Mouse (Mus musculus) MEL (cell line): ENCODE measurements around the gene Il6ra. TPM values are rescaled to one million over a fixed set of nuclear protein-coding genes. Genes with fewer than 3 reads are reported as not detected.

Source experiments
- DNase-seq: peaks from one replicate; pipeline ENCODE4 v3.0.0; 2011; ENCODE audit warnings: low read depth, low spot score
- H3K27ac ChIP-seq: 2 replicates; pipeline ENCODE4 v1.5.1; 2012; ENCODE audit warnings: low read depth, mild to moderate bottlenecking, control low read depth, low read length, moderate library complexity; ENCODE audit not compliant: control insufficient read depth
- H3K27me3 ChIP-seq, 2 experiments: fragments of 150-350 bp in 1 of 2; sonication (generic) in 1 of 2; 2 replicates each; pipeline ENCODE4 v1.6.1; 2012; ENCODE audit warnings: low read length in 2 of 2, mild to moderate bottlenecking in 2 of 2, improper control_type of control experiment in 1 of 2, moderate library complexity in 1 of 2; ENCODE audit not compliant: insufficient read depth in 2 of 2, control insufficient read depth in 1 of 2
- H3K36me3 ChIP-seq, 2 experiments: 2 replicates each; pipeline ENCODE4 v1.6.1; 2012 to 2014; ENCODE audit warnings: low read length in 2 of 2, improper control_type of control experiment in 1 of 2, inconsistent platforms in 1 of 2, mild to moderate bottlenecking in 1 of 2; ENCODE audit not compliant: insufficient read depth in 2 of 2, control insufficient read depth in 1 of 2
- H3K4me1 ChIP-seq, 2 experiments: fragments of 150-350 bp in 1 of 2; sonication (generic) in 1 of 2; 2 replicates each; pipeline ENCODE4 v1.6.1; 2012; ENCODE audit warnings: low read length in 2 of 2, improper control_type of control experiment in 1 of 2, mild to moderate bottlenecking in 1 of 2; ENCODE audit not compliant: insufficient read depth in 2 of 2, control insufficient read depth in 1 of 2
- H3K4me3 ChIP-seq, 2 experiments: fragments of 150-350 bp in 1 of 2; sonication (generic) in 1 of 2; 2 replicates each; pipeline ENCODE4 v1.5.1; 2012; ENCODE audit warnings: low read depth in 2 of 2, low read length in 2 of 2, mild to moderate bottlenecking in 2 of 2, moderate library complexity in 2 of 2, control low read depth in 1 of 2, improper control_type of control experiment in 1 of 2; ENCODE audit not compliant: control insufficient read depth in 1 of 2, insufficient read depth in 1 of 2
- H3K79me2 ChIP-seq: 2 replicates; pipeline ENCODE4 v1.6.1; 2012; ENCODE audit warnings: mild to moderate bottlenecking, low read length, moderate library complexity; ENCODE audit not compliant: control insufficient read depth, poor library complexity, insufficient read depth
- H3K9ac ChIP-seq: 2 replicates; pipeline ENCODE4 v1.6.1; 2012; ENCODE audit warnings: low read depth, mild to moderate bottlenecking, control low read depth, low read length, moderate library complexity; ENCODE audit not compliant: control insufficient read depth, poor library complexity, severe bottlenecking
- H3K9me3 ChIP-seq: fragments of 150-350 bp; sonication (generic); replicated peaks from 2 replicates; pipeline ENCODE4 v1.6.1; 2012; ENCODE audit warnings: mild to moderate bottlenecking, low read length, improper control_type of control experiment, moderate library complexity; ENCODE audit not compliant: insufficient read depth
- BHLHE40 ChIP-seq: IDR thresholded peaks from 2 replicates; pipeline ENCODE4 v1.6.1; 2012; ENCODE audit warnings: low read depth, mild to moderate bottlenecking, inconsistent platforms, low read length, improper control_type of control experiment, borderline replicate concordance
- CHD2 ChIP-seq: IDR thresholded peaks from 2 replicates; pipeline ENCODE4 v1.6.1; 2011; ENCODE audit warnings: low read length, improper control_type of control experiment
- CTCF ChIP-seq, 3 experiments: IDR thresholded peaks in 2 of 3; conservative IDR thresholded peaks in 1 of 3; 2 replicates each; pipeline ENCODE4 v1.5.1; 2011 to 2012; ENCODE audit warnings: low read length in 3 of 3, low read depth in 2 of 3, mild to moderate bottlenecking in 2 of 3, improper control_type of control experiment in 1 of 3, inconsistent platforms in 1 of 3, mixed read lengths in 1 of 3, moderate library complexity in 1 of 3; ENCODE audit not compliant: control insufficient read depth in 1 of 3, insufficient read depth in 1 of 3, poor library complexity in 1 of 3, severe bottlenecking in 1 of 3
- E2F4 ChIP-seq: IDR thresholded peaks from 2 replicates; pipeline ENCODE4 v1.6.1; 2011; ENCODE audit warnings: low read depth, low read length, improper control_type of control experiment, borderline replicate concordance
- GATA1 ChIP-seq: IDR thresholded peaks from 2 replicates; pipeline ENCODE4 v1.6.1; 2011; ENCODE audit warnings: low read depth, low read length, improper control_type of control experiment
- JUND ChIP-seq: IDR thresholded peaks from 2 replicates; pipeline ENCODE4 v1.6.1; 2011; ENCODE audit warnings: low read depth, mild to moderate bottlenecking, improper control_type of control experiment, low read length
- MAFK ChIP-seq: IDR thresholded peaks from 2 replicates; pipeline ENCODE4 v1.6.1; 2011; ENCODE audit warnings: low read depth, mild to moderate bottlenecking, low read length, improper control_type of control experiment, borderline replicate concordance
- MAZ ChIP-seq: IDR thresholded peaks from 2 replicates; pipeline ENCODE4 v1.6.1; 2012; ENCODE audit warnings: low read depth, mild to moderate bottlenecking, inconsistent platforms, low read length, improper control_type of control experiment
- MEF2A ChIP-seq: IDR thresholded peaks from 2 replicates; pipeline ENCODE4 v1.6.1; 2014; ENCODE audit warnings: low read depth, mild to moderate bottlenecking, inconsistent platforms, low read length, improper control_type of control experiment; ENCODE audit not compliant: poor library complexity, insufficient replicate concordance, severe bottlenecking; ENCODE audit errors: extremely low read depth
- MYB ChIP-seq: IDR thresholded peaks from 2 replicates; pipeline ENCODE4 v1.6.1; 2011; ENCODE audit warnings: mild to moderate bottlenecking, low read depth, low read length, improper control_type of control experiment
- NELFE ChIP-seq: IDR thresholded peaks from 2 replicates; pipeline ENCODE4 v1.6.1; 2011; ENCODE audit warnings: low read depth, low read length, improper control_type of control experiment
- POLR2AphosphoS2 ChIP-seq: IDR thresholded peaks from 2 replicates; pipeline ENCODE4 v1.6.1; 2011; ENCODE audit warnings: low read length, improper control_type of control experiment
- POLR2AphosphoS5 ChIP-seq: IDR thresholded peaks from 2 replicates; pipeline ENCODE4 v1.6.1; 2012; ENCODE audit warnings: low read depth, borderline replicate concordance, mild to moderate bottlenecking, inconsistent platforms, low read length, moderate library complexity, mixed read lengths
- RAD21 ChIP-seq: IDR thresholded peaks from 2 replicates; pipeline ENCODE4 v1.6.1; 2011; ENCODE audit warnings: mild to moderate bottlenecking, low read depth, low read length, improper control_type of control experiment
- SIN3A ChIP-seq: IDR thresholded peaks from 2 replicates; pipeline ENCODE4 v1.6.1; 2012; ENCODE audit warnings: low read length, improper control_type of control experiment, inconsistent platforms
- SMC3 ChIP-seq: IDR thresholded peaks from 2 replicates; pipeline ENCODE4 v1.6.1; 2011; ENCODE audit warnings: low read depth, low read length, improper control_type of control experiment
- TAL1 ChIP-seq: IDR thresholded peaks from 2 replicates; pipeline ENCODE4 v1.6.1; 2012; ENCODE audit warnings: mild to moderate bottlenecking, inconsistent platforms, low read length, moderate library complexity, mixed read lengths
- TBP ChIP-seq: IDR thresholded peaks from 2 replicates; pipeline ENCODE4 v1.8.0; 2011; ENCODE audit warnings: low read depth, low read length, improper control_type of control experiment
- TCF12 ChIP-seq: IDR thresholded peaks from 2 replicates; pipeline ENCODE4 v1.6.1; 2014; ENCODE audit warnings: low read depth, mild to moderate bottlenecking, inconsistent platforms, low read length, improper control_type of control experiment, moderate library complexity
- USF2 ChIP-seq, 2 experiments: IDR thresholded peaks; 2 replicates each; pipeline ENCODE4 v1.6.1; 2011 to 2012; ENCODE audit warnings: improper control_type of control experiment in 2 of 2, low read length in 2 of 2, borderline replicate concordance in 1 of 2, inconsistent platforms in 1 of 2, low read depth in 1 of 2, mild to moderate bottlenecking in 1 of 2; ENCODE audit not compliant: insufficient read depth in 1 of 2
- ZC3H11A ChIP-seq: IDR thresholded peaks from 2 replicates; pipeline ENCODE4 v1.6.1; 2012; ENCODE audit warnings: low read depth, mild to moderate bottlenecking, inconsistent platforms, low read length, improper control_type of control experiment
- ZKSCAN1 ChIP-seq: IDR thresholded peaks from 2 replicates; pipeline ENCODE4 v1.6.1; 2012; ENCODE audit warnings: low read depth, mild to moderate bottlenecking, inconsistent platforms, low read length, improper control_type of control experiment, moderate library complexity
- polyA plus RNA-seq, 2 experiments: library from polyadenylated mRNA; stranded (reverse) in 1 of 2; unstranded in 1 of 2; fragments of >175 nt in 1 of 2; fragments of >200 nt in 1 of 2; gene quantifications; 2 replicates each; pipeline versions ENCODE4 v1.2.1 to v1.2.4; 2012; ENCODE audit warnings: low replicate concordance in 2 of 2, low read depth in 1 of 2; ENCODE audit not compliant: insufficient read length in 2 of 2, insufficient read depth in 1 of 2, missing spikeins in 1 of 2
- total RNA-seq: library from RNA; depleted of rRNA; stranded (reverse); fragments of 300-350 nt; gene quantifications from 2 replicates; pipeline ENCODE4 v1.2.3, GENCODE M21; 2012

The Il6ra gene
- total and polyA plus RNA-seq, 3 experiments = 0.15 to 3.4 TPM; not detected in 1

DNA sequence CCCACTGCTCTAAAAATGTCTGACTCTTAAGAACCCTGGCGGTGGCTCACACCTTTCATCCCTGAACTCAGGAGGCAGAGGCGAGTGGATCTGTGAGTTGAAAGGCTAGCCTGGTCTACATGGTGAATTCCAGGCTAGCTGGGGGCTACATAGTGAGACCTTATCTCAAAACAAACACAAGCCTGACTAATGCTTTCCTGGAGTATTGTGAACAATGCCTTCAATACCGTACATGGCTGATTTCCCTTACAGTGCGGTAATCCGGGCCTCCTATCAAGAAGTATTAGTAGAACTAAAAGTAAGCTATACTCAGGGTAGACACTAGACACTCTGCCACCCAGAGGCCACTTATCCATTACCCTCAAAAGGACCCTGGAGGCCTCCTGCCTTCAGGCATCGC lies 64.9 kb downstream of the Il6ra start:
- no peaks in the 10 kb centered on the region for H3K27me3 ChIP-seq
- no peaks in the 10 kb centered on the region for H3K79me2 ChIP-seq
- H3K27ac ChIP-seq = no peak overlapping the region
- H3K9me3 ChIP-seq = no peaks in the 10 kb centered on the region
- no peak overlapping the region for H3K9ac ChIP-seq
- TF ChIP-seq TAL1 (no peak), ZC3H11A (no peak), MYB (no peak), USF2 (IDR thresholded peaks at IDR 0.05; ENCODE audit: borderline replicate concordance in 1 of 2, insufficient read depth in 1 of 2, low read depth in 1 of 2, low read length in 2 of 2) (no peak), RAD21 (no peak), CTCF (IDR thresholded peaks at IDR 0.05 in 2 of 3, conservative IDR thresholded peaks at IDR 0.05 in 1 of 3; ENCODE audit: control insufficient read depth in 1 of 3, insufficient read depth in 1 of 3, low read depth in 2 of 3, low read length in 3 of 3, poor library complexity in 1 of 3, severe bottlenecking in 1 of 3) (no peak), E2F4 (no peak), MAZ (no peak)
- TF ChIP-seq, all 39 proteins: peak for 0
- no peak for DNase-seq
- peaks cover 0 to 5% of the 10 kb centered on the region in 2 experiments; a peak in 2 of 4 replicates for H3K36me3 ChIP-seq
- H3K4me3 ChIP-seq = no peak overlapping the region
- peaks cover 4 to 6% of the 10 kb centered on the region in 2 experiments; a peak in 3 of 4 replicates for H3K4me1 ChIP-seq

DNA sequence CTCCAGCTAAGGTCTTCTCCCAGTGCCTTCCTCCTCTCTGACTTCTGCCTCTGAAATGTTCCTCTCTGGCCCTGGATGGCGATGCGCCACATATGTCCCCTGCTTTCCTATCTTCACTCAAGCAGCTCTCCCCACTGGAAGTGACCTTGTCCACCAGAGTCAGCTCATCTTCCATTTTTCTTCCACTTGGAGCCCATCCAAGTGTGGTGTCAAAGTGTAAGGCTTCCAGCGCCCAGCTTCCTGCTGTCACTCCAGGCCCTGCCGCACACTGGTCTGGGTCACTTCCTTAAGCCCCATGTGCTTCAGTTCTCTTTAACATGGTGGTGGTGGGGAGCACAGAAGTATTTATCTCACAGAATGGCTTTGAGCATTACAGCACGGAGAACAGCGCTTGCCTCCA lies 65.4 kb downstream of the Il6ra start:
- Histone ChIP-seq H3K36me3 (peaks cover 0 to 8% of the 10 kb centered on the region in 2 experiments; a peak in 2 of 4 replicates), H3K79me2 (no peaks in the 10 kb centered on the region), H3K9me3 (no peaks in the 10 kb centered on the region), H3K4me3 (no peak overlapping the region), H3K4me1 (peaks cover 6 to 9% of the 10 kb centered on the region in 2 experiments; a peak in 3 of 4 replicates), H3K27me3 (no peaks in the 10 kb centered on the region), H3K9ac (no peak overlapping the region), H3K27ac (no peak overlapping the region)
- TF ChIP-seq POLR2AphosphoS2 = no peak
- no peak for TF ChIP-seq BHLHE40
- no peak for TF ChIP-seq NELFE
- TF ChIP-seq GATA1 = no peak
- TF ChIP-seq TCF12 = no peak
- no peak for TF ChIP-seq SMC3
- TF ChIP-seq MAFK = no peak
- no peak for DNase-seq

DNA sequence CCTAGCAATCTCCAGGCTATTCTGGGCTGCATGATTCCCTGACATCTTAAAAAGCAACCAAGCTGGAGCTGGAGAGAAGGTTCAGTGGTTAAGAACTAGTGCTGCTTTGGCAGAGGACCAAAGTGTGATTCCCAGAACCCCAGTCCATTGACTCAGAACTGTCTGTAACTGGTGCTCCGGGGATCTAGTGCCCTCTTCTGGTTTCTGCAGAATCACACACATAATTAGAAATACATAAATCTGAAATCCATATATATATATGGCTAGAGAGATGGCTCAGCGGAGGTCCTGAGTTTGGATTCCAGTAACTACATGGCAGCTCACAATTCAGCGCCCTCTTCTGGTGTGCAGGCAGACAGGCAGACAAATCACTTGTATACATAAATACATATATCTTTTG lies 65.9 kb downstream of the Il6ra start:
- no peaks in the 10 kb centered on the region for H3K27me3 ChIP-seq
- TF ChIP-seq ZKSCAN1 = no peak
- no peak for TF ChIP-seq JUND
- TF ChIP-seq RAD21 = peak; percentile 25
- TF ChIP-seq ZC3H11A = 0 out of 2 replicates have a peak, but pooled peaks have one; percentile 13
- no peak for TF ChIP-seq MEF2A
- no peak for TF ChIP-seq TCF12
- TF ChIP-seq CHD2 = no peak
- peak; percentile 29 to 54 (median 29); a peak in 5 of 6 replicates for TF ChIP-seq CTCF (IDR thresholded peaks at IDR 0.05 in 2 of 3, conservative IDR thresholded peaks at IDR 0.05 in 1 of 3; ENCODE audit: control insufficient read depth in 1 of 3, insufficient read depth in 1 of 3, low read depth in 2 of 3, low read length in 3 of 3, poor library complexity in 1 of 3, severe bottlenecking in 1 of 3)
- TF ChIP-seq MYB = no peak
- TF ChIP-seq MAFK = no peak
- no peak for TF ChIP-seq SIN3A
- no peak for TF ChIP-seq POLR2AphosphoS5
- TF ChIP-seq TBP = no peak
- peak; percentile 56 for TF ChIP-seq SMC3
- TF ChIP-seq USF2 (IDR thresholded peaks at IDR 0.05; ENCODE audit: borderline replicate concordance in 1 of 2, insufficient read depth in 1 of 2, low read depth in 1 of 2, low read length in 2 of 2) = no peak
- TF ChIP-seq POLR2AphosphoS2 = no peak
- H3K4me3 ChIP-seq = no peak overlapping the region
- peak; percentile 43 for DNase-seq
- H3K4me1 ChIP-seq = peaks cover 6 to 9% of the 10 kb centered on the region in 2 experiments; a peak in 3 of 4 replicates
- H3K9ac ChIP-seq = no peak overlapping the region
- no peaks in the 10 kb centered on the region for H3K9me3 ChIP-seq
- H3K36me3 ChIP-seq = peaks cover 0 to 8% of the 10 kb centered on the region in 2 experiments; a peak in 2 of 4 replicates
- H3K27ac ChIP-seq = no peak overlapping the region
- H3K79me2 ChIP-seq = no peaks in the 10 kb centered on the region
